Mouse (Mus musculus): ENCODE measurements around the gene Nalcn.

Nalcn gene

DNA sequence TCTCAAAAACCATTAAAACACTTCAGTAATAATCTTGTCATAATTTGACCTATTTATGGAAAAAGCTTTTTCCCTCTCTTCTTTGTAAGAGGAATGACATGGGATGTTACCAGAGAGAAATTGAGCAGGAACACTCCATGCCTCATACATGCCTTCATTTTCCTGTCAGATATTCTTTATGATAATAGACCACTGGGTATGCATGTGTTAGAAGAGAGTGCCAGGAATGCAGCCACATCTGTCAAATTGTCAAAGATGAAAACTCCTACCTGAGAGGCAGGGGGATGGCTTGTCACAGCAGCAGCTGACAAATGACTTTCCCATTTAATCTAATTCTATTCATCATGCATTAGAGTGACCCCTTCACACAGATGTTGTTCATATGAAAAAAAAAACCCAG lies 131.4 kb downstream of the Nalcn start:
- no peak for DNase-seq

DNA sequence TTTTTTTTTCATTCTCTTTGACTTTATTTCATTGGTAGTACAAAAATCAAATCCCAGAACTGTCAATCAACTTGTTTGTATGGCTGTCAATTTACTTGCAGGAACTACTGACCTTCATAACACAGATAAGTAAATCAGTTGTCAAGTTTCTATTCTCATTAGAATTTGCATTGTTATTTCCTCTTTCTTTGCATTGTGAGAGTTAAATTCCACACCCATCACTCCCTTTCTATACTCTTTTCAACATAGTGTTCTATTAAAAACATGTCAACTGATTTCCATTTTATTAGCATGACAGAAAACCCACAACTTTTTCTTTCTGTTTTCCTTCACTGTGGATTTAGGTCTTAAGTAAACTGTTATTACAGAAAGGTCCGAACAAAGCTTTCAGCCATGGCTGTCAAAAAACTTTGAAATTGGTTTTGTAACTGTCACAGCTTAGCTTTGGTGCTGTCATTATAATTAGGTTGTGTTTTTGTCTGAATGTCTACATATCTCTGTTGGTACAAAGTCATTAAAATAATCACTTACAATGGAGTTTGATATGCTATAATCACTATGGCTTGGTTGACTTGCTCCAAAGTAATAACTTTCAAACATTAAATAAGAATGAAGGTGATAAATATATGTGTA lies 138.3 kb downstream of the Nalcn start:
- no peak for DNase-seq

DNA sequence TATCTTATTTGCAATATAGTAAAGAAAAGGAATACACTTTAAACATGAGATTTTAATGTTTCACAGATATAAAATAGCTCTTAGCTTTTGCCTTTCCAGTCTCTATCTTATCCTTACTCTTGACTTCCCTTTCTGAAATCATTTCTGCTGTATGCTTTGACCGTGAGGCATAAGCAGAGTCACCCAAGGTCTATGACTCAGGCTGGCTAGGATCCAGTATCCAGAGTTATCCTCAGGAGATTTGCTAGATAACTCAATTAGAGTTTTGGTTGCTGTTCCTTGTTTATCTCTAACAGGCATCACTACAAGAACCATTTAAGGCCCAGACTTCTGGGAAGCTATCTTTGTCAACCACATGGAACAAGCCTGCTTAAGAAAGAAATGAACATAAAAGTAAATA lies 164.9 kb downstream of the Nalcn start:
- no peak for DNase-seq

DNA sequence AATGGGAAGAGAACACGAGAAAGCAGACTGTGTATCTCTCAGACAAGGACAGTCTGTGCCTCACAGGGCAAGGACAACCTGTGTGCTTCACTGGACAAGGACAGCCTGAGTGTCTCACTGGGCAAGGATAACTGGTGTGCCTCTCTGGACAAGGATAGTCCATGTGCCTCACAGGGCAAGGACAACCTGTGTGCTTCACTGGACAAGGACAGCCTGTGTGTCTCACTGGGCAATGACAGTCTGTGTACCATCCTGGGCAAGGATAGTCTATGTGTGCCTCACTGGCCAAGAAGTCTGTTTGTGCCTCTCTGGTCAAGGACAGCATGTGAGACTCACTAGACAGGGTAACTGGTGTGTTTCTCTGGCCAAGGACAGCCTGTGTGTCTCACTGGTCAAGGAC lies 180.9 kb downstream of the Nalcn start:
- DNase-seq = no peak

DNA sequence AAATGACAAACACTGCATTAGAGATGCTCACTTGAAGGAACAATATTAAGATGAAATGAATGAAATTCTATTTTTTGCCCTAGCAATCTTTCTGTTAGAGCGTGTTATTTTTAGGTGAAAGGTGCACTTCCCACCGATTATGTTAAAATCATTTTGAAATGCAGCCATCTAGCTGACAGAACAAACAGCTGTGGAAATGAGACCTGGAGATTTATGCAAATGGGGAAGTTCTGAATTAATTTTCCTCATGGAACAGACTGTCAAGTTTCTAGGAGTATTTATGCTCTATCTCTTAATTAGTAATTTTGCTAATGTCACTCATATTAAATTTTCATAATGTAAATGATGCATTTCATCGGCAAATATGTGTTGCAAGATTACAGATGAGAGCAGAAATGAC lies 191.4 kb downstream of the Nalcn start:
- DNase-seq = no peak

DNA sequence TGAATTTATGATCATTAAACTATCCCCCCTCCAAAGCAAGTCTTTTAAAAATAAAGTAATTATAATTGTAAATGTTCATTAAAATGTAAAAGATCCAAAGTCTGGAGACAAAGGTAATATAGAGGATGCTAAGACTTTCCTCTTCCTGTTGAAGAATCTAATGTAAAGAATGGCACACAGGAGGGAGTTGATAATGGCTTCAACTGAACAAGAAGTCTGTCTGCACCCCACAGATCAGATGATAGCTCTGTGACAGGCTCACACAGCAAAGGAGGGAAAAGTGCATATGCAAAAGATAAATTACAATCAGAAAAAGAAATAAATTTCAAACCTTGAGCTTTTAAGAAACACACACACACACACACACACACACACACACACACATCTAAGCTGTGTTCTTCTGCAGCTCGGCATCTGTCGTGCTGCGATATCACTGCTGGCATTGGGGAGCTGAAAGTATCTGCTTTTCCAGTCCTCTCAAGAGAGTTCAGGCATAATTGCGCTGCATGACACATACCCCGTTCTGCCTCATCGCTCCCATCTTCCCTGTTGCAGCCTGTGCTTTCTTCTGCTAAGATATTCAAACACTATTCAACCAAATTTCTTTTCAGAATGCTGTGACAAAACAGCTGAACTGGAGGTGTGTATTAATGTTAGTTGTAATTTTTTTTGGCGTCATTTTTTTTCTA lies 250.6 kb downstream of the Nalcn start:
- no peak for DNase-seq

DNA sequence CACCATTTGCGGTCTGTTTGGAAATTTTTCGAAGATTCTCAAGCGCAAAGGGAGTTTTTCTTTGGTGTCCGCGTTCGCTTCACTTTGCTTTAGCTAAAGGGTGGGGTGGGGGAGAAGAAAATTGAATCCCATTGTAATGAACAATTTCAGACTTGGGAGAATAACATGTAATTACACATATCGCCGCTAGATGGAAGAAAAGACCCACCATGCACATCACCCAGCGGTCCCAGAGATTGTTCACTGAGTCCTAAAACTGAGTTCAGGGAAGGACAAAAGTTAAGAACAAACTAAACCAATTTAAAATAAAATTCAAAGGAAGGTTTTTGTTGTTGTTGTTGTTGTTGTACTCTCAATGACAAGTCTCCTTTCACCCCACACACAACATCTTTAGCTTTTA lies 255.4 kb downstream of the Nalcn start:
- no peak for DNase-seq

DNA sequence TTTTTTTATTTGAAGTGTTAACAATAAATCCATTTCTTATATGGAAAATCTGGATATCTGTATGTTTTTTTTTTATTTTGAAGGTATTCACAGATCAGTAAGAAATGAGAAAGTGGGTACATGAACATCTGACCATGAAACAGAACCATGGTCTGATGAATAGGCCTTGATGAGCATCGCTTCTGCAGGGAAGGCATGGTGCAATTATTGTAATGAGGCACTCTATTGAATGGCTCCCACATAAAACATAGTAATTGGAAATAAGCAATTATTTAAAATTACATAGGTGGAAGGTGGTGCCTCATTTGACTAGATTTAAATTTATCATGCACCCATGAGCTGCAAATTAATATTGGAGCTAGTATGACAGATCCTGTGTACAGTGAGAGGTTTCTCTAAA lies 267.3 kb downstream of the Nalcn start:
- no peak for DNase-seq

DNA sequence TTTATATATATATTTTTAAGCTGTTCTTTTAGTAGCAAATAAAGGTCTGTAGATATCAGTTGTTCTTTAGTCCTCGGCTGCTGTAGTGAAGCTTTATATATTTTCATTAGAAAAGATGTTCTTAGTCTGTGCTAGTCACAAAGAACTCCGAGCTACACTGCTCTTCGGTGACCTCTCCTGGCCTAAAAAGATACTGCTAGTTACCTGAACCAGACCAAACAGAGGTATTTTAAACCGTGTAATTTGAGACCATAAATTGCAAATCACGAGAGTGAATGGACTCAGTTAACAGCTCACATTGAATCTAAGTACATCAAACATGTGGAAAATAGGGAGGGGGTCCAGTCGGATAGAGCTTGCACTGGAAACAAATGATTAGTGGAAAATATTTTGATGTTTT lies 274.0 kb downstream of the Nalcn start:
- no peak for DNase-seq

DNA sequence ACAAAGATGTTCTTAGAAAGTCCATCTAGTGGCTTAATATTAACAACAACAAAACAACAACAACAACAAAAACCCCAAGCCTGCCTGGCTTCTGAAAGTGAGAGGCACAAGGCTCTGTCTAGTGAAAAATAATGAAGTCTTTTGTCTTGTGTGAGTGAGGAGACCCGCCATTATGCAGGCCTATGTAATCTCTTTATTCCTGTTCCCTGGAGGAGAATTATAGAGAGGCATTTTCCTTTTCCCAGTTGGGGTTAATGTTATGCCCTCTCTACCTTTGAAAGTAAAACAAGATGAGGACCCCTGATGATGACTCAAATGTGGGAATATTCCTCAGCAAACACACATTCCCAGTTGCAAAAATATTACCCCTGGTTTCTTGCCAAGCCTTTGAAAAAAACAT lies 295.1 kb downstream of the Nalcn start:
- no peak for DNase-seq

DNA sequence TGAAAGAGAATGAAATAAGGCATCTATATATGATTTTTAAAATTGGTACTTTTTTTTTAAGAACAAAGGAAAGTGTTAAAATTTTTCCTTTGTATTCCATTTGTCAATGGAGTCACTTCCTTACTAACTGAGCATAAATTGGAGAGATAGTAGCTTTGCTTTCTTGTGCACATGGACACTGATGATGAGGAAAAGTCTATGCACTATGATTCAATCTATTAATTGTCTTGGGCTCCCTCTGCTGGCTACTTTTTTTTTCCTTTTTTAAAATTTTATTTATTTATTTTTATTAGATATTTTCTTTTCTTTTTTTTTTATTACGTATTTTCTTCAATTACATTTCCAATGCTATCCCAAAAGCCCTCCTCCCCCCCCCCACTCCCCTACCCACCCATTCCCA lies 312.6 kb downstream of the Nalcn start:
- DNase-seq = no peak

DNA sequence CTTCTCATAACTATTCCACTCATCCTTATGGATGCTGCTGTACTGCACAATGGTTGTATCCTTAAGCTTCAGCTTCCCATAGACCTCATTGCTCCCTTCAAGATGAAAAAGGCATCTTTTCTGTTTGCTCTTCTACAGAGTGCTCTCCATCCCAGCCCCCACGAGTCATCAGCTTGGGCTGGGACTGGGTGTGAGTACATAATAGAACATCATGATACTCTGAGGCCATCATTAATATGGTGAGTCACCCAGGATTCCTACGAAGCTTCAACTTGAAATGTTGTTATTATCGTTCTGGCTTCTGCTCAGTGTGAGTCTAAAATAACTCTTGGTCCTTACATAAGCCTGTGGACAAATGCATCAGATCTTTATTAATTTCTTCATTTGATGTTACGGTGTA lies 314.6 kb downstream of the Nalcn start:
- DNase-seq = no peak

DNA sequence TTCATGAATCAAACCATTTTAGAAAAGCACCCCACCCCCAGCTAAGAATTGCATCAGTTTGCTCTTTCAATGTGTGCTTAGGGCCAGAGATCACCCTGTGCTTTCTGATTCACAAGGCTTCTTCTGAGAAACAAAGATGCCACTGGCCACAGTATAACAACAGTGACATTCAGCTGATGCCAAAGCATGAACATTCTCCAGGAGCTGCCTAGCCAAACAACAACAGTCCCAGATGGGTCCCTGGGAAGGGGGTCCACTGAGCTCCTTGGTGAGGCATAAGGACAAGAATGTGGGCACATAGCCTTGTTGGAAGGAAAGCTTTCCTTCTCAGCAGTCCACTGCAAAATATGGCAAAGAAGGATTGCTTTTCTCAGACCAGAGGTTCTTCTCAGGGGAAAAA lies 330.9 kb downstream of the Nalcn start:
- no peak for DNase-seq

DNA sequence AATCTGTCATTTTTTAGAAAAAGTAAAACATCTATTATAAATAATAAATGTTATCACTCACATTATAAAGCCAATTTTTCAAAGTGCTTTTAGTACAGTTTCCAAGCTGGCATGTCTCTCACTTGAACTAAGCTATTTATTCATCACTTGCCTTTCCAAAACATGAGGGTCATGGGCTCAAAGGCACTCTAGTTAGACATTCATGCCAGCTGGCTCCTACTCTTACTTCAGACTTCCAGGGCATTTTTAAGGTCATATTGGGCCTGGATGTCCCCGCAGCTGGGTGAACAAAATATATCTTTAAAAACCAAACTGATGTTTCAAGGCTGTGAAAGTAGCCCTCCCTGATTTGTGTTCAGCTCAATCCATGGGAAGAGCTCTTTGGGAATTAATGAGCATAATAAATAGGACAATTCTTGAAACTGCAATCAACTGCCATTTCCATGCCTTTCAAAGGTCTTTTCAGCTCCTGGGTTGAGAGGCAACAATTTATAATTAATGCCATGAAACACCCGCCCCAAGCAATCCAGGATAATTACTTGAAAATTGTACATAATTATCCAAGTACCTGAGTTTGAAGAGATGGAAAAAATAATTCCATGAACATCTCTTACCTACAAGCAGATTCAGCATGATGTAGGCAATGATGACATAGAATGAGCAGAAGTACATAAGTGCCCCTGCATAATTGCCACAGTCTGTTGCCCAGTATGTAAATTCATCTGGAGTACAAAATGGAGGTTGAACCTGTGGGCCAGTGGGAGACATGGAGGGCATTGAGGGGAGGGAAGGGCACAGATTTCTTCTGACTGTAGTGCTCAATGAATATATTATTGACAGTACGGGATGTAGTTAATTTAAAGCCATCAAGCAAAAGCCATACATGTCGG lies 335.6 kb downstream of the Nalcn start:
- DNase-seq = no peak

DNA sequence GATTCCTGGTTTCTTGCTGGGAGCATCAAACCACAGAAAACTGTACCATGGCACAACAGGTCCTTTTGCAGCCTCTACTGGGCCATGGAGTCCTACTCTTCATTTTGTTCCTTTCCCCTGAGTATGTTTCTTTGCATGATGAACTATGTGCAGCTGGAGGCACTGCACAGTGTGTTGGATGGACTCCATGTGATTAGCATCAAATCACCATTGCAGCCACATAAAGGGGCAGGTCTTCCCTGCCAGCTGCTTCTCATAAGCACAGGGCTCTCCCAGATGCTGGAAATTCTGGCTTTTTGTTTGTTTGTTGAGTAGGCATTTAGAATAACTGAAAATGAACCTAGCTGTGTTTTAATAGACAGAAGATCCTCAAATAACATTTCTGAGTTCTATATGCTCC lies 344.8 kb downstream of the Nalcn start:
- no peak for DNase-seq

DNA sequence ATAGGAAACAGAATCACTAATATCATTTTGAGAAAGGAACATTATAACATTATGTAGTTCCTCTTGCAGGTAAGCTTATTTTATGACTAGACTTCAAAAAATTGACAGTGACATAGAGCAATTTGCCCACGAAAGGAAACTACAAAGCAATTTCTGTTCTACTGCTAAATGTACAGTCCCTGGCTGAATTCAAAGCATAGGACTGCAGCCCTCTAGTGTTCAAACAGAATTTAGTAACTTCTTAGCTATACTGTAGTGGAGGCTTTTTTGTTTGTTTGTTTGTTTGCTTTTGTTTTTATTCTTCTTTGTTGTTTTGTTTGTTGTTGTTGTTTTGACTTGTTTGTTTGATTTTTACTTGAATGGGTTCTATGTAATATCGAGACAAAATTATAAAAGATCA lies 354.8 kb downstream of the Nalcn start:
- DNase-seq = no peak

DNA sequence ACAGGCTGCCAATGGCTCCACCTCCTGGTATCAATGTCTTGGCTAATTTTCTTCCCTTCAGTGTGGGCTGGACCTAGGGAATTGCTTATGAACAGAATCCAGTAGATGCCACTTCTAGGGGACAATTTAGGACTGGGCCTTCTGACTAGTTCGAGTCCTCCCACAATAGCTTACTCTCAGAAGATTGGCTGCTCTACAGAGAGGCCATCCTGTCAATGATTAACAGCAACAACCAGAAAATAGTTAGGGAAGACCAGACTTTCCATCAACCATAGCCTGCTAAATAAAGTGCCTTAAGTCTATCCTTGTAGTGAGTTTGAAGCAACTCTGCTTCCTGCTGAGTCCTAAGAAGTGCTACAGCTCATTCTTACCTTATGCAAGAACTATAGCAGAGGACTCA lies 386.2 kb downstream of the Nalcn start:
- no peak for DNase-seq

DNA sequence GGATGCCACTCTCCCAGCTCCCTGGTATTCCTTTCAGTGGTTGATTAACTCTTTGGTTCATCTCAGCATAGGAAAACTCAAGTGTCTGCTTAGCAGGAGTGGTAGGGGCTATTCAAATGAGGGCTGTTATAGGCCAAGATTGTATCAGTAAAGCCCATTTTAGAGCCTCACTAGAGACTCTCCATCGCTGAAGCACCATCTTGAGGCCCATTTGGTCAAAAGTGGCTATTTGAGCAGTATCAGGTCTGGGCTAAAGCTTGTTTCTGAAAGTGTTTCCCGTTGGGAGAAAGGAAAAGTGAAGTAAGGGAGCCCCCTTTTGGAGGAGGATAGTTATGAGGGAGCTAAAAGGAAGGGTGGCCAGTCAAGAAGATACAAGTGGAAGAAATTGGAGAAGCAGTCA lies 387.0 kb downstream of the Nalcn start:
- no peak for DNase-seq

DNA sequence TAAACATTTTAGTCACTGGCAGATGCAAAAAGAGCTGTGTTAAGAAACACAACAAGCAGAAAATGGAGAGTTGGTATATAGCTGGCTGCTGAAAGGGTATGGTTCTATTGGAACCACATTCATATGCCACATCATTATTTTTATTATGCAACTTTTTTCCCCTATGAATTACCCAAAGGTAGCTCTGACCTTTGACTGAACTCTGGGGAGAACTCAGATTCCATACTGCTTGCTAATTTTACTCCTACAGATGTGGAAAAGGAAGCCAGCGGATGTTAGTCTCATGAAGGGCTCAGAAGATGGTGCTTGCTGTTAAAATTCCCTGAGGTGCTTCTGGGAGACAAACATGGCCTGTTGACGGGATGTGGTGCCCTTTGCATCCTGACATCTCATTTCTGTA lies 389.9 kb downstream of the Nalcn start:
- DNase-seq = no peak

DNA sequence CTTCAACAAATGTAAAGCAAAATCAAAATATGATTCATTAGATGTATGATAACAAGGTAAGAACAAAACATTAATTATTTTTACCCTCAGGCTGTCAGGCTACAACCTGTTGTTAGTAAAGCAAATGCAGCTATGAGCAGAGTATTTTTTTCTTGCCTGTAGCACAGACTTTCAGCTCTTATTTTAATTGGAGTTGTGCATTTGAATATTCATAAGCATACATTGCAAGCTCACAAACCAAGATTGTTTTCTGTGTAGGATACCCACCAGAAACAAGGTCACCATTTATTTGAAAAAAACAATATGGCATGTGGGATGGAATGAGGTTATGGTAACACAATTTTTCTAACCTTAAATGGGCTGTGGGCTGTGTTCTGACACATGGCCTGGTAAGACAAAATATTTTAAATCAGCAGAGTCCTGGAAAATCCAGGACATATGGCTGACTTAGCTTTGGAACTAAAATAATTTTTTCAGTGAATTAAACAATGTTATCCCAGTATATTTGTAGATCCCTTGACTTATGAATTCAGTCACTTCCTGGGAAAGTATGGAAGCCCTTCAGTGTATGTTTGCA lies 394.2 kb downstream of the Nalcn start:
- no peak for DNase-seq
